Mouse (Mus musculus): Measurements from ENCODE around the gene Slc35f5.

GRCm38 (mm10) chr1:125574219-125574618 lies 13.8 kb downstream of the Slc35f5 start:
- TF ChIP-seq CTCF (IDR thresholded peaks at IDR 0.05; ENCODE audit: low read depth, low read length) (peak; percentile 74; the same call in 1 of the 2 replicates), POLR2A (IDR thresholded peaks at IDR 0.05; ENCODE audit: borderline replicate concordance, low read depth, low read length) (no peak)

Measured in bone marrow macrophage, adult 2 months (primary cell).